Mouse (Mus musculus): ENCODE results near the gene Ptk7.

Ptk7 gene

GRCm38 (mm10) chr17:46644152-46644805 lies 15.0 kb upstream of the Ptk7 start:
- no peak for DNase-seq

- DNase-seq, result no peak
These were observed 12.8 kb upstream of the Ptk7 start for GRCm38 (mm10) chr17:46642060-46642459.

- no peak for DNase-seq
These were observed 10.6 kb upstream of the Ptk7 start for GRCm38 (mm10) chr17:46639929-46640328.

GRCm38 (mm10) chr17:46636831-46637523 lies 7.7 kb upstream of the Ptk7 start:
- peak; percentile 49 for DNase-seq

GRCm38 (mm10) chr17:46629685-46630441 lies 559 bp upstream of the Ptk7 start:
- peak; percentile 79 for DNase-seq

GRCm38 (mm10) chr17:46628471-46628790 lies 873 bp downstream of the Ptk7 start:
- no peak for DNase-seq

- no peak for DNase-seq
These were observed 1.9 kb downstream of the Ptk7 start for GRCm38 (mm10) chr17:46627409-46627808.

GRCm38 (mm10) chr17:46624598-46624997 lies 4.7 kb downstream of the Ptk7 start:
- no peak for DNase-seq

- no peak for DNase-seq
These were observed 5.3 kb downstream of the Ptk7 start for GRCm38 (mm10) chr17:46623819-46624557.

GRCm38 (mm10) chr17:46622269-46622668 lies 7.0 kb downstream of the Ptk7 start:
- DNase-seq, result peak; percentile 42

- no peak for DNase-seq
These were observed 8.0 kb downstream of the Ptk7 start for GRCm38 (mm10) chr17:46621324-46621723.

- DNase-seq, result no peak
These were observed 9.5 kb downstream of the Ptk7 start for GRCm38 (mm10) chr17:46619683-46620357.

GRCm38 (mm10) chr17:46618769-46619682 lies 10.3 kb downstream of the Ptk7 start:
- no peak for DNase-seq

- no peak for DNase-seq
These were observed 10.9 kb downstream of the Ptk7 start for GRCm38 (mm10) chr17:46618394-46618768.

- DNase-seq, result no peak
These were observed 11.5 kb downstream of the Ptk7 start for GRCm38 (mm10) chr17:46617799-46618198.

GRCm38 (mm10) chr17:46613229-46613628 lies 16.1 kb downstream of the Ptk7 start:
- no peak for DNase-seq

- no peak for DNase-seq
These were observed 16.5 kb downstream of the Ptk7 start for GRCm38 (mm10) chr17:46612820-46613219.

- DNase-seq, result no peak
These were observed 17.1 kb downstream of the Ptk7 start for GRCm38 (mm10) chr17:46612189-46612588.

- DNase-seq, result no peak
These were observed 18.0 kb downstream of the Ptk7 start for GRCm38 (mm10) chr17:46611316-46611715.

GRCm38 (mm10) chr17:46609721-46610514 lies 19.4 kb downstream of the Ptk7 start:
- DNase-seq, result no peak

- no peak for DNase-seq
These were observed 23.3 kb downstream of the Ptk7 start for GRCm38 (mm10) chr17:46605987-46606386.
